Mouse (Mus musculus) lung, postnatal 0 days (tissue): ENCODE results near the gene Frmd8. TPM values are rescaled to one million over a fixed set of nuclear protein-coding genes. Genes with fewer than 3 reads are reported as not detected.
A peak's percentile ranks its signal among the peaks of the same experiment; 100 is the strongest.

Experiments used
- ATAC-seq: fragments of 200-750 bp; cut with Nextera tagmentation; 2 replicates; pipeline ENCODE4 v1.8.0; 2017; ENCODE audit warnings: moderate library complexity
- DNase-seq: peaks from one replicate; pipeline ENCODE4 v3.0.0-alpha.2; 2016; ENCODE audit warnings: low spot score
- H3K27ac ChIP-seq: fragments of 300-500 bp; sonication (generic); 2 replicates; pipeline ENCODE4 v1.5.1; 2014; ENCODE audit warnings: antibody characterized with exemption, mild to moderate bottlenecking, low read length, mixed read lengths
- H3K27me3 ChIP-seq: fragments of 300-500 bp; sonication (generic); replicated peaks from 2 replicates; pipeline ENCODE4 v1.6.1; 2014; ENCODE audit warnings: low read length, mixed read lengths; ENCODE audit not compliant: insufficient read depth
- H3K36me3 ChIP-seq: fragments of 300-500 bp; sonication (generic); 2 replicates; pipeline ENCODE4 v1.6.1; 2014; ENCODE audit warnings: low read length, mixed read lengths; ENCODE audit not compliant: insufficient read depth
- H3K4me1 ChIP-seq: fragments of 300-500 bp; sonication (generic); 2 replicates; pipeline ENCODE4 v1.6.1; 2014; ENCODE audit warnings: antibody characterized with exemption, low read depth, low read length, mixed read lengths; ENCODE audit not compliant: insufficient read depth
- H3K4me2 ChIP-seq: fragments of 300-500 bp; sonication (generic); replicated peaks from 2 replicates; pipeline ENCODE4 v1.6.1; 2014; ENCODE audit warnings: low read depth, mild to moderate bottlenecking, low read length, moderate library complexity, mixed read lengths
- H3K4me3 ChIP-seq: fragments of 300-500 bp; sonication (generic); 2 replicates; pipeline ENCODE4 v1.5.1; 2014; ENCODE audit warnings: low read depth, low read length
- H3K9ac ChIP-seq: fragments of 300-500 bp; sonication (generic); replicated peaks from 2 replicates; pipeline ENCODE4 v1.6.1; 2014; ENCODE audit warnings: low read depth, mild to moderate bottlenecking
- H3K9me3 ChIP-seq: fragments of 300-500 bp; sonication (generic); 2 replicates; pipeline ENCODE4 v1.6.1; 2016; ENCODE audit warnings: low read length, mixed read lengths
- CTCF ChIP-seq: IDR thresholded peaks from 2 replicates; pipeline ENCODE4 v1.5.1; 2016; ENCODE audit warnings: antibody characterized with exemption, mild to moderate bottlenecking
- EP300 ChIP-seq: IDR thresholded peaks from 2 replicates; pipeline ENCODE4 v1.6.1; 2016; ENCODE audit warnings: antibody characterized with exemption, mild to moderate bottlenecking, control low read depth
- WGBS: fragments of 180-500 bp; shearing (Covaris S2); extraction: QIAGEN DNeasy Blood & Tissue Kit; methylation state at CpG from one replicate; pipeline ENCODE4 v1.1.7; 2014; 5-methylcytosine and 5-hydroxymethylcytosine counted together
- polyA plus RNA-seq: library from polyadenylated mRNA; unstranded; fragments of >200 nt; fragmentation: Nextera tagmentation; extraction: Ambion mirVana; gene quantifications from 2 replicates; pipeline ENCODE4 v1.2.1, GENCODE M21; 2015

Frmd8 gene
- polyA plus RNA-seq, 1 experiment from 2014 or later, result 35.1 TPM

DNA sequence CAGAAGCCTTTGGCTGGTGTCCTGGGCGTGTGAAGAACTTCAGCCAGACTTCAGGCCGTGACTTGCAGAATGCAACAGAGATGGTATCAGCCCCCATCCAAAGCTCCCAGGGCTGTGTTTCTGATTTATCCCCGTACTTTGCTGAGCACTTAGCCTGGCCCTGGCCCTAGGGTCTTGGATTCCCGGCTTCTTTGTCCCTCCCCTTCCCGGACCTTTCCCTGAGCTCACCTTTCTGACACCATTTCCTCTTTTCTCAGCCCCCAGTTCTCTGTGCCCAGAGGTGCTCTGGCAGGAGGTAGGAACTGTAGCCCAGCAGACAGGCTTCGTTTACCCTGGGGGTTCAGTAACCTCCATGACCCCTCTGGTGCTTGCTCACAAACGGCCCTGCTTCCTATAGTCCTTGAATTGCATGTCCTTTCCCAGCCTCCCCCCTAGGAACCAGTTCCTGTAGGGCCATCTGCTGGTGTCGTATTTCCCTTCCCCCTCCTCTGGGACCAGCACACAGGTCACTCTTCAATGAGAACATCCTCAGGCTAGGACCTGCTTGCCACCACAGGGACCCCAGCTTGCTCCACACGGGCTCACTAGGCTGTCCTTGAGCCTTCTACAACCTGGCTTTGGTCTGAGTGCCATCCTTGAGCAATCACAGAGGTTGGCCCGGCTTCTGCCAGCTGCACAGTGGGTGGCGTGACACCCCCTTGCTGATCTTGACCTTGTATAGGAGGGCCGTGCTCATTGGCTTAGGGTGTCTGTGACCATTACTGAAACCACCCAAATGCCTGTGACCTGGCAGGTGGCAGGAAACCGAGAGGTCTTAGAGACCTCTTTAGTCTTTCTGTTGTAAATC, 26.0 kb downstream of the Frmd8 start:
- 18% methylated on average over 13 of the region's 13 CpGs for WGBS
- H3K9me3 ChIP-seq, result no peaks in the 10 kb centered on the region
- peaks cover 36% of the 10 kb centered on the region for H3K4me1 ChIP-seq
- H3K4me2 ChIP-seq, result peak overlapping the region; percentile 55
- H3K27me3 ChIP-seq, result no peaks in the 10 kb centered on the region
- H3K36me3 ChIP-seq, result peaks cover 12% of the 10 kb centered on the region; the same call in 1 of the 2 replicates
- TF ChIP-seq CTCF, result peak; percentile 25
- no peak; the same call in 1 of the 2 replicates for TF ChIP-seq EP300
- DNase-seq (peak; percentile 79), ATAC-seq (no peak)
- peak overlapping the region; percentile 15; the same call in 1 of the 2 replicates for H3K4me3 ChIP-seq
- H3K27ac ChIP-seq, result peak overlapping the region; percentile 100
- peak overlapping the region; percentile 65 for H3K9ac ChIP-seq

- H3K4me1 ChIP-seq, result peaks cover 36% of the 10 kb centered on the region
- peak; percentile 0; the same call in 1 of the 2 replicates for ATAC-seq
Observed at GRCm38 (mm10) chr19:5848032-5848825, 26.8 kb downstream of the Frmd8 start.

GRCm38 (mm10) chr19:5847306-5847796, 27.7 kb downstream of the Frmd8 start:
- H3K4me2 ChIP-seq, result peak overlapping the region; percentile 55
- 49% methylated on average over 4 of the region's 4 CpGs for WGBS
- H3K36me3 ChIP-seq, result 0 out of 2 replicates have a peak, but pooled peaks cover 3% of the 10 kb centered on the region
- no peaks in the 10 kb centered on the region for H3K27me3 ChIP-seq
- H3K4me1 ChIP-seq, result peaks cover 36% of the 10 kb centered on the region
- H3K9ac ChIP-seq, result peak overlapping the region; percentile 65
- peak overlapping the region; percentile 100 for H3K27ac ChIP-seq
- H3K4me3 ChIP-seq, result peak overlapping the region; percentile 4; the same call in 1 of the 2 replicates
- peak; percentile 30 for DNase-seq
- H3K9me3 ChIP-seq, result no peaks in the 10 kb centered on the region
- TF ChIP-seq CTCF (no peak), EP300 (no peak)
- ATAC-seq, result no peak

More at GRCm38 (mm10) chr19:5848032-5848825, 26.8 kb downstream of the Frmd8 start:
- peak overlapping the region; percentile 65 for H3K9ac ChIP-seq
- H3K27ac ChIP-seq, result peak overlapping the region; percentile 100
- DNase-seq, result peak; percentile 92
- H3K27me3 ChIP-seq, result no peaks in the 10 kb centered on the region
- TF ChIP-seq EP300 (peak; percentile 83), CTCF (no peak)
- H3K4me2 ChIP-seq, result peak overlapping the region; percentile 55
- H3K36me3 ChIP-seq, result peaks cover 12% of the 10 kb centered on the region; the same call in 1 of the 2 replicates
- H3K4me3 ChIP-seq, result peak overlapping the region; percentile 15; the same call in 1 of the 2 replicates
- H3K9me3 ChIP-seq, result no peaks in the 10 kb centered on the region
- 19% methylated on average over 14 of the region's 14 CpGs for WGBS

DNA sequence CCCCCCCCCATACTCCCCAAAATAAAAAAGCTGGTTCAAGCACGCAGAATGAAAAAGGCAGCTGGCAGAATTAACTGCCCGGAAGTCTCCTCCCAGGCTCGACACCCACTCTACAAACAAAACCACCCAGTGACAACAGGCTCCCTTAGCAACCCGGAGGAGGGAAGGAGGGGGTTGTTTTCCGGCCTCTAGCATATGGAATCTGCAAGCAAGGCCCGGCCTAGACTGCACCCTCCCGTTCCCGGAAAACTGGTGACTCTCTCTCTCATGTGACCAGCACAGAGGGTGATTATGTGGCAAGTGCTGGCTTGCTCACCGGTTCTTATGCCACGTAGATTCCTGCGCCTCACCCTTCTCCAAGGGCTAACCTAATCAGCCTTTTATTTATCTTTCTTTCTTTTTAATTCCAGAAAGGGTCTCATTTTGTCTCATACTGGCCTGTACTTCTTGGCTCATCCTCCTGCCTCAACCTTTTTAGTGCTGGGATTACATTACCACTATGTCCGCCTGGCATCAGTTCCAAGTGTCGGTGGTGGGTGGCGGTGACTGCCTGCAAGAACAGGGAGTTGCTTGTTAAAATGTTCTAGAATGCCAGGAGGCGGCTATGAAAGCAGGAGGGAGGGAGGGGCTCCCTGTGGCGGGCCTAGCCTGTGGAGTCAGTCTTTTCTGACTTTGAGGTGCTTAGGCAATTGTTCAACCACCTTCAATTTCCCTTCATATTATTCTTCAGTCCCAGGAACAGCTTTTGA, 28.3 kb downstream of the Frmd8 start:
- WGBS, result 5% methylated on average over 16 of the region's 16 CpGs
- peak; percentile 76 for ATAC-seq
- H3K4me3 ChIP-seq, result peak overlapping the region; percentile 63

GRCm38 (mm10) chr19:5846154-5846553, 28.9 kb downstream of the Frmd8 start:
- peaks cover 32% of the 10 kb centered on the region for H3K4me1 ChIP-seq
- TF ChIP-seq EP300 (no peak), CTCF (peak; percentile 29)
- peak overlapping the region; percentile 68 for H3K9ac ChIP-seq
- peak; percentile 4 for ATAC-seq
- H3K9me3 ChIP-seq, result no peaks in the 10 kb centered on the region
- peak overlapping the region; percentile 55 for H3K4me2 ChIP-seq
- no peaks in the 10 kb centered on the region for H3K27me3 ChIP-seq
- no peaks in the 10 kb centered on the region for H3K36me3 ChIP-seq
- WGBS, result 0% methylated on average over 7 of the region's 7 CpGs
- peak; percentile 76 for DNase-seq
- peak overlapping the region; percentile 63 for H3K4me3 ChIP-seq
- peak overlapping the region; percentile 100 for H3K27ac ChIP-seq

More for the DNA sequence above, 28.3 kb downstream of the Frmd8 start:
- DNase-seq, result peak; percentile 100
- peak overlapping the region; percentile 68 for H3K9ac ChIP-seq
- no peaks in the 10 kb centered on the region for H3K27me3 ChIP-seq
- H3K4me2 ChIP-seq, result peak overlapping the region; percentile 55
- H3K4me1 ChIP-seq, result peaks cover 32% of the 10 kb centered on the region
- no peaks in the 10 kb centered on the region for H3K36me3 ChIP-seq
- H3K9me3 ChIP-seq, result no peaks in the 10 kb centered on the region
- H3K27ac ChIP-seq, result peak overlapping the region; percentile 100
- TF ChIP-seq CTCF (peak; percentile 33), EP300 (peak; percentile 98)
